Mouse (Mus musculus) brain, embryonic 14.5 days (tissue): Measurements from ENCODE around the gene Fgf14.

Experiments used
- CTCF ChIP-seq: fragments of 200-500 bp; IDR thresholded peaks from 2 replicates; pipeline ENCODE4 v1.5.1; 2012; ENCODE audit warnings: inconsistent platforms, mild to moderate bottlenecking, moderate library complexity, borderline replicate concordance; ENCODE audit not compliant: insufficient read depth, insufficient read length; ENCODE audit errors: extremely low read depth
- POLR2A ChIP-seq: fragments of 200-500 bp; IDR thresholded peaks from 2 replicates; pipeline ENCODE4 v1.6.1; 2012; ENCODE audit warnings: mild to moderate bottlenecking, inconsistent platforms, borderline replicate concordance; ENCODE audit not compliant: poor library complexity, insufficient read depth, insufficient read length, severe bottlenecking; ENCODE audit errors: extremely low read depth

- TF ChIP-seq POLR2A (no peak), CTCF (no peak)
Observed at GRCm38 (mm10) chr14:124195331-124195730, 481.6 kb downstream of the Fgf14 start.
